Mouse (Mus musculus) activated CD4-positive, CD25-positive, alpha-beta regulatory T cell (primary cell): Measurements from ENCODE around the gene Wdr70. TPM values are rescaled to one million over a fixed set of nuclear protein-coding genes. Genes with fewer than 3 reads are reported as not detected.

Experiments used
- polyA plus RNA-seq, 2 experiments: library from polyadenylated mRNA; unstranded; fragments of 100-300 nt; shearing (Covaris generic); gene quantifications; one replicate each; pipeline ENCODE4 v1.2.1; 2017

The Wdr70 gene
- polyA plus RNA-seq = 10 to 100 TPM; 39.5 to 43.3 TPM

DNA sequence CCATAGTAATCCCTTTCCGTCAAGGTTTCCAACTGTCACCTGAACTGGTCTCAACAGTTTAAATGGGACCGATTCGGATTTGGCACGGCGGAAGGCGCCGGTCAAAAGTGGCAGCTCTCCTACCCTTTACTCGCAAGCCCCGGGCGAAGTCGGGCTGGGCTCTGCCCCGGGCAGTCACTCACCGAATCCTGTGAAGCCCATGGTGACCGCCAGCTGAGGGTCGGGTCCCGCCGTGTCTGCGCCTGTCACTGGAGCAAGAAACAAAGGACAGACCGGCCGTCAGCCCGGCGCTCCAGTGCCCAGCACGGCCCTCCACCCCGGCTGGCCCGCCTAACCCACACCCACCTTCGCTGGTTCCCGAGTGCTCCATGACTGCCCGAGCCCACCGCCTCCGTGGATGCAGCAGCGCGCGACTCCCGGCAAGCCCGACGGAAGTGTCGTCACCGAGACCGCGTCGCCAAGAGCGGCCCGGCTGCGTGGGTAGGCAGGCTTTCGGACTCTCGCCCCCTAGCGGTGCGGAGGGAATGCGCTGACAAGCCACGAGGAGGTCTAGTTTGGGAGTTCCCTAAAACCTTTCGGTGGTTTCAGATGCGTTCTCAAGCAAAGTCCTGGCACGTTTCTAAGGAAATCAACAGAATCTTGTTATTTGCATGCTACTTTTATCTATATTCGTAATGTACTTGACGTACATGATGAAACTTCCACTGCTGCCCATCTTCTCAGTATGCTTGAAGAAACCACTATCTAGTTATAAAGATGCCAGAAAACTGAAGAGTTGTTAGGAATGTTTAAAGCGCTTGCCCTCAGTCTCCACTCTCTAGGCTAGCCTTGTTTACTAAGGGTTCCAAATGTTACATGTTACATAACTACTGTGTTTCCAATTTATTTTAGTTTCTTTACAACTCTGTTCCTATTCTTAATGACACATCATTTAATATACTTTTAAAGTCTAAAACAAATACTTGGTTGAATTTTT is at the start of gene Wdr70:
Wdr70 (minus strand) TSS at position 436 of the 976 bp plus-strand sequence.

GRCm38 (mm10) chr15:8108966-8109743 is 10.1 kb upstream of the Wdr70 start, which contains the start of gene Nup155:
Gene Nup155, plus strand, starts transcription at chr15:8109273.

Other genes starting within 250 kb of the Wdr70 start
- 10 to 100 TPM; 11.0 to 13.7 TPM for gene Nup155, start 10.1 kb upstream of the Wdr70 start, polyA plus RNA-seq
- 1 to 10 TPM; 7.1 to 8.8 TPM for gene Cplane1, start 69.9 kb upstream of the Wdr70 start, polyA plus RNA-seq